Mouse (Mus musculus): ENCODE measurements at regions not wholly inside any gene's neighbourhood (a gene's known extent, or its start where the extent isn't known, plus 50 kb on each side); places are given as distances from the start of the nearest gene placed in this dataset.
"Not testable (repeated sequence)": the region's sequence is repeated elsewhere in the genome, so short reads cannot be mapped to it uniquely, and the experiment has no call there.

GRCm38 (mm10) chr14:76731096-76731986, 174.7 kb upstream of the Serp2 start:
- no peak overlapping the region for H3K27ac ChIP-seq
- no peaks in the 10 kb centered on the region for H3K36me3 ChIP-seq
- no peak overlapping the region for H3K4me2 ChIP-seq
- no peaks in the 10 kb centered on the region for H3K9me3 ChIP-seq (replicated peaks)
- ATAC-seq (replicated peaks; ENCODE audit: low FRiP score), result no peak
- no peak overlapping the region for H3K9ac ChIP-seq
- no peak overlapping the region for H3K4me3 ChIP-seq (replicated peaks)
- H3K27me3 ChIP-seq, result no peaks in the 10 kb centered on the region
- no peaks in the 10 kb centered on the region for H3K4me1 ChIP-seq
- WGBS, result 71% methylated on average over 19 of the region's 19 CpGs

- no peaks in the 10 kb centered on the region for H3K27me3 ChIP-seq
- 0 out of 2 replicates have a peak, but pooled peaks cover 9% of the 10 kb centered on the region for H3K4me1 ChIP-seq
- ATAC-seq (replicated peaks; ENCODE audit: low FRiP score), result no peak
- no peak overlapping the region for H3K4me2 ChIP-seq
- WGBS, result 96% methylated on average over 2 of the region's 2 CpGs
- no peaks in the 10 kb centered on the region for H3K36me3 ChIP-seq
- no peak overlapping the region for H3K4me3 ChIP-seq (replicated peaks)
- no peak overlapping the region for H3K27ac ChIP-seq
- H3K9me3 ChIP-seq (replicated peaks), result no peaks in the 10 kb centered on the region
- H3K9ac ChIP-seq, result no peak overlapping the region
Observed at GRCm38 (mm10) chr14:76725844-76726243, 169.2 kb upstream of the Serp2 start.

- H3K9ac ChIP-seq; H3K27ac ChIP-seq; H3K36me3 ChIP-seq; ATAC-seq (replicated peaks; ENCODE audit: low FRiP score); H3K27me3 ChIP-seq; H3K4me2 ChIP-seq; H3K4me3 ChIP-seq (replicated peaks); H3K4me1 ChIP-seq; H3K9me3 ChIP-seq (replicated peaks): not testable (repeated sequence)
- 89% methylated on average over 4 of the region's 4 CpGs for WGBS
Observed at GRCm38 (mm10) chr14:76725231-76725630, 168.5 kb upstream of the Serp2 start.

GRCm38 (mm10) chr14:76724826-76725225, 168.1 kb upstream of the Serp2 start:
- H3K9ac ChIP-seq, result no peak overlapping the region
- 85% methylated on average over 8 of the region's 8 CpGs for WGBS
- H3K36me3 ChIP-seq, result no peaks in the 10 kb centered on the region
- H3K4me1 ChIP-seq, result 0 out of 2 replicates have a peak, but pooled peaks cover 9% of the 10 kb centered on the region
- no peak for ATAC-seq (replicated peaks; ENCODE audit: low FRiP score)
- no peaks in the 10 kb centered on the region for H3K9me3 ChIP-seq (replicated peaks)
- H3K4me2 ChIP-seq, result no peak overlapping the region
- no peak overlapping the region for H3K27ac ChIP-seq
- no peak overlapping the region for H3K4me3 ChIP-seq (replicated peaks)
- H3K27me3 ChIP-seq, result no peaks in the 10 kb centered on the region

- Histone ChIP-seq H3K27me3 (no peaks in the 10 kb centered on the region), H3K36me3 (no peaks in the 10 kb centered on the region), H3K9ac (no peak overlapping the region), H3K9me3 (replicated peaks) (no peaks in the 10 kb centered on the region), H3K4me1 (0 out of 2 replicates have a peak, but pooled peaks cover 9% of the 10 kb centered on the region), H3K4me3 (replicated peaks) (no peak overlapping the region), H3K4me2 (no peak overlapping the region), H3K27ac (no peak overlapping the region)
- 86% methylated on average over 8 of the region's 8 CpGs for WGBS
- no peak for ATAC-seq (replicated peaks; ENCODE audit: low FRiP score)
Observed at GRCm38 (mm10) chr14:76724395-76724794, 167.7 kb upstream of the Serp2 start.

- Histone ChIP-seq H3K27ac (no peak overlapping the region), H3K9ac (no peak overlapping the region), H3K9me3 (replicated peaks) (no peaks in the 10 kb centered on the region), H3K4me2 (no peak overlapping the region), H3K36me3 (no peaks in the 10 kb centered on the region), H3K4me1 (0 out of 2 replicates have a peak, but pooled peaks cover 9% of the 10 kb centered on the region), H3K4me3 (replicated peaks) (no peak overlapping the region), H3K27me3 (no peaks in the 10 kb centered on the region)
- 77% methylated on average over 4 of the region's 4 CpGs for WGBS
- no peak for ATAC-seq (replicated peaks; ENCODE audit: low FRiP score)
Observed at GRCm38 (mm10) chr14:76723551-76723950, 166.9 kb upstream of the Serp2 start.

- H3K27ac ChIP-seq, result no peak overlapping the region
- H3K4me1 ChIP-seq, result 0 out of 2 replicates have a peak, but pooled peaks cover 9% of the 10 kb centered on the region
- ATAC-seq (replicated peaks; ENCODE audit: low FRiP score), result no peak
- no peak overlapping the region for H3K4me2 ChIP-seq
- H3K36me3 ChIP-seq, result no peaks in the 10 kb centered on the region
- no peaks in the 10 kb centered on the region for H3K27me3 ChIP-seq
- H3K4me3 ChIP-seq (replicated peaks), result no peak overlapping the region
- 73% methylated on average over 5 of the region's 5 CpGs for WGBS
- H3K9me3 ChIP-seq (replicated peaks), result no peaks in the 10 kb centered on the region
- H3K9ac ChIP-seq, result no peak overlapping the region
Observed at GRCm38 (mm10) chr14:76722297-76722696, 165.6 kb upstream of the Serp2 start.

GRCm38 (mm10) chr14:76721751-76722150, 165.1 kb upstream of the Serp2 start:
- H3K36me3 ChIP-seq, result no peaks in the 10 kb centered on the region
- H3K4me1 ChIP-seq, result 0 out of 2 replicates have a peak, but pooled peaks cover 9% of the 10 kb centered on the region
- WGBS, result 53% methylated on average over 9 of the region's 9 CpGs

GRCm38 (mm10) chr14:76717081-76717480, 160.4 kb upstream of the Serp2 start:
- Histone ChIP-seq H3K4me1 (peaks cover 32% of the 10 kb centered on the region), H3K9ac (no peak overlapping the region), H3K4me2 (no peak overlapping the region), H3K4me3 (replicated peaks) (no peak overlapping the region), H3K27me3 (no peaks in the 10 kb centered on the region), H3K9me3 (replicated peaks) (0 out of 2 replicates have a peak, but pooled peaks cover 3% of the 10 kb centered on the region), H3K36me3 (no peaks in the 10 kb centered on the region), H3K27ac (no peak overlapping the region)
- 77% methylated on average over 3 of the region's 3 CpGs for WGBS
- ATAC-seq (replicated peaks; ENCODE audit: low FRiP score), result no peak

More at GRCm38 (mm10) chr14:76721751-76722150, 165.1 kb upstream of the Serp2 start:
- H3K27ac ChIP-seq, result no peak overlapping the region
- H3K27me3 ChIP-seq, result no peaks in the 10 kb centered on the region
- ATAC-seq (replicated peaks; ENCODE audit: low FRiP score), result 0 out of 2 replicates have a peak, but pooled peaks have one; percentile 22
- H3K4me2 ChIP-seq, result no peak overlapping the region
- H3K9me3 ChIP-seq (replicated peaks), result no peaks in the 10 kb centered on the region
- H3K4me3 ChIP-seq (replicated peaks), result no peak overlapping the region
- H3K9ac ChIP-seq, result no peak overlapping the region

GRCm38 (mm10) chr14:76714727-76715126, 158.0 kb upstream of the Serp2 start:
- peak; percentile 86 for ATAC-seq (replicated peaks; ENCODE audit: low FRiP score)
- no peaks in the 10 kb centered on the region for H3K36me3 ChIP-seq
- no peaks in the 10 kb centered on the region for H3K27me3 ChIP-seq
- peaks cover 25% of the 10 kb centered on the region for H3K4me1 ChIP-seq
- H3K4me3 ChIP-seq (replicated peaks), result no peak overlapping the region
- H3K9me3 ChIP-seq (replicated peaks), result 0 out of 2 replicates have a peak, but pooled peaks cover 3% of the 10 kb centered on the region
- H3K27ac ChIP-seq, result peak overlapping the region; percentile 60
- no peak overlapping the region for H3K9ac ChIP-seq
- WGBS, result 27% methylated on average over 4 of the region's 4 CpGs
- no peak overlapping the region for H3K4me2 ChIP-seq

GRCm38 (mm10) chr14:76713946-76714345, 157.3 kb upstream of the Serp2 start:
- ATAC-seq (replicated peaks; ENCODE audit: low FRiP score), result 0 out of 2 replicates have a peak, but pooled peaks have one; percentile 27
- Histone ChIP-seq H3K27ac (peak overlapping the region; percentile 60), H3K27me3 (no peaks in the 10 kb centered on the region), H3K4me1 (peaks cover 30% of the 10 kb centered on the region), H3K4me2 (no peak overlapping the region), H3K4me3 (replicated peaks) (no peak overlapping the region), H3K36me3 (no peaks in the 10 kb centered on the region), H3K9ac (no peak overlapping the region), H3K9me3 (replicated peaks) (0 out of 2 replicates have a peak, but pooled peaks cover 3% of the 10 kb centered on the region)
- 25% methylated on average over 7 of the region's 7 CpGs for WGBS

- H3K27me3 ChIP-seq, result no peaks in the 10 kb centered on the region
- peaks cover 17% of the 10 kb centered on the region for H3K4me1 ChIP-seq
- no peak for ATAC-seq (replicated peaks; ENCODE audit: low FRiP score)
- no peak overlapping the region for H3K4me2 ChIP-seq
- H3K36me3 ChIP-seq, result no peaks in the 10 kb centered on the region
- H3K4me3 ChIP-seq (replicated peaks), result no peak overlapping the region
- H3K27ac ChIP-seq, result no peak overlapping the region
- no peak overlapping the region for H3K9ac ChIP-seq
- H3K9me3 ChIP-seq (replicated peaks), result 0 out of 2 replicates have a peak, but pooled peaks cover 3% of the 10 kb centered on the region
- 77% methylated on average over 11 of the region's 11 CpGs for WGBS
Observed at GRCm38 (mm10) chr14:76708728-76709127, 152.0 kb upstream of the Serp2 start.
